Mouse (Mus musculus): ENCODE data around the gene Cdkn2d. TPM values are rescaled to one million over a fixed set of nuclear protein-coding genes. Genes with fewer than 3 reads are reported as not detected.

Gene Cdkn2d
- polyA plus RNA-seq, 2 experiments = 43.2 to 51.1 TPM

GRCm38 (mm10) chr9:21287571-21288402 lies 3.4 kb downstream of the Cdkn2d start, which contains the start of gene Kri1:
TSS of gene Kri1 (minus strand) at chr9:21287969.
- Histone ChIP-seq H3K27ac (replicated peaks; ENCODE audit: low read depth, low read length) (peak within 1 kb of the TSS; percentile 78), H3K36me3 (ENCODE audit: control insufficient read depth, insufficient read depth, low read length) (peaks cover 22% of the 10 kb centered on the region), H3K9ac (ENCODE audit: low read depth, low read length, severe bottlenecking) (peak within 1 kb of the TSS; percentile 67), H3K4me1 (ENCODE audit: control insufficient read depth, insufficient read depth, low read length) (peaks cover 29% of the 10 kb centered on the region), H3K4me2 (replicated peaks; ENCODE audit: low read depth, low read length, severe bottlenecking) (peak within 1 kb of the TSS; percentile 85), H3K4me3 (replicated peaks; ENCODE audit: low read length) (peak within 1 kb of the TSS; percentile 83), H3K27me3 (ENCODE audit: control insufficient read depth, insufficient read depth, low read length) (no peaks in the 10 kb centered on the region), H3K9me3 (ENCODE audit: control insufficient read depth, low read length) (no peaks in the 10 kb centered on the region)
- peak; percentile 72; the same call in 1 of the 2 replicates for TF ChIP-seq POLR2A (IDR thresholded peaks at IDR 0.05; ENCODE audit: borderline replicate concordance, extremely low read depth, insufficient read depth, insufficient read length)
- peak; percentile 71 for ATAC-seq (ENCODE audit: low FRiP score, low read depth)
- 1% methylated on average over 57 of the region's 59 CpGs for WGBS
- peak; percentile 99 for DNase-seq (ENCODE audit: low spot score)

DNA sequence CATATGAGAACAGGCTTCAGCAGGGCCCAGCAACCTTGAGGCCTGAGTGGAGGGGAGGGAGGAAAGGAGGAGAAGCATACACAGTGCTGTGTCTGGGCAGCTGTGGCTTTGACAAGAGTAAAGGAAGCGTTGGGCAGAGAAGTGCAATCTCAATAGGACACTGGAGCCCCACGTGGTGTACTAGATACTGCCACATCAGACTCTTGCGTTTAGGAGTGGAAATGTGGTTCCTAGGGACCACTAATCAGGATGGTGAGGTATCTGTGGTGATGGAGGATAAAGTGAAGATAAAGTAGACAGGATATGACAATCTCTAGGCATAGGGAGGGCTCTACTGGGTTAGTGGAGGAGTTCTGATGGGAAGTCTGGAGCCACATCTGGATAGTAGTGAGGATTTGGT lies 4.5 kb downstream of the Cdkn2d start:
- ATAC-seq (ENCODE audit: low FRiP score, low read depth) (no peak), DNase-seq (ENCODE audit: low spot score) (no peak)
- peaks cover 31% of the 10 kb centered on the region for H3K36me3 ChIP-seq (ENCODE audit: control insufficient read depth, insufficient read depth, low read length)
- H3K27ac ChIP-seq (replicated peaks; ENCODE audit: low read depth, low read length) = no peak overlapping the region
- H3K9me3 ChIP-seq (ENCODE audit: control insufficient read depth, low read length) = no peaks in the 10 kb centered on the region
- peak overlapping the region; percentile 83 for H3K4me3 ChIP-seq (replicated peaks; ENCODE audit: low read length)
- TF ChIP-seq POLR2A (IDR thresholded peaks at IDR 0.05; ENCODE audit: borderline replicate concordance, extremely low read depth, insufficient read depth, insufficient read length) = no peak
- peak overlapping the region; percentile 85 for H3K4me2 ChIP-seq (replicated peaks; ENCODE audit: low read depth, low read length, severe bottlenecking)
- H3K27me3 ChIP-seq (ENCODE audit: control insufficient read depth, insufficient read depth, low read length) = no peaks in the 10 kb centered on the region
- peak overlapping the region; percentile 67 for H3K9ac ChIP-seq (ENCODE audit: low read depth, low read length, severe bottlenecking)
- WGBS = 60% methylated on average over 3 of the region's 3 CpGs
- H3K4me1 ChIP-seq (ENCODE audit: control insufficient read depth, insufficient read depth, low read length) = peaks cover 29% of the 10 kb centered on the region

GRCm38 (mm10) chr9:21283994-21284393 lies 7.2 kb downstream of the Cdkn2d start:
- H3K27me3 ChIP-seq (ENCODE audit: control insufficient read depth, insufficient read depth, low read length) = no peaks in the 10 kb centered on the region
- peaks cover 59% of the 10 kb centered on the region for H3K36me3 ChIP-seq (ENCODE audit: control insufficient read depth, insufficient read depth, low read length)
- H3K4me1 ChIP-seq (ENCODE audit: control insufficient read depth, insufficient read depth, low read length) = peaks cover 16% of the 10 kb centered on the region
- no peak overlapping the region for H3K4me3 ChIP-seq (replicated peaks; ENCODE audit: low read length)
- no peak for DNase-seq (ENCODE audit: low spot score)
- H3K9me3 ChIP-seq (ENCODE audit: control insufficient read depth, low read length) = no peaks in the 10 kb centered on the region
- H3K4me2 ChIP-seq (replicated peaks; ENCODE audit: low read depth, low read length, severe bottlenecking) = no peak overlapping the region
- ATAC-seq (ENCODE audit: low FRiP score, low read depth) = no peak
- H3K27ac ChIP-seq (replicated peaks; ENCODE audit: low read depth, low read length) = no peak overlapping the region
- H3K9ac ChIP-seq (ENCODE audit: low read depth, low read length, severe bottlenecking) = no peak overlapping the region
- TF ChIP-seq POLR2A (IDR thresholded peaks at IDR 0.05; ENCODE audit: borderline replicate concordance, extremely low read depth, insufficient read depth, insufficient read length) = no peak
- WGBS = 82% methylated on average over 3 of the region's 3 CpGs

DNA sequence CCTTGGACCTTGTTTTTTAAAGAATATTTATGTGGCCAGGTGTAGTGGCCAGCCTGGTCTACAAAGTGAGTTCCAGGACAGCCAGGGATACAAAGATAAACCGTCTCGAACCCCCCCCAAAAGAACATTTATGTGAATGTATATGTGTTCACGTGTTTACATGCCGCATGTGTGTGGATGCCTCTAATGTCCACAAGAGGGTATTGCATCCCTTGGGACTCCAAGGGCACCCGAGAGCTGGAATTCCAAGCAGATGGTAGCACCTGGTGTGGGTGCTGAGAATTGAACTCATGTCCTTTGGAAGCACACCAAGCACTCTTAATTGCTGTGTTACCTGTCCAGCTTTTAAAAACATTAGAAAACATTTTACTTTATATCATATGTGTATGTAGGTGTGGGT lies 7.6 kb downstream of the Cdkn2d start:
- Histone ChIP-seq H3K4me2 (replicated peaks; ENCODE audit: low read depth, low read length, severe bottlenecking) (no peak overlapping the region), H3K36me3 (ENCODE audit: control insufficient read depth, insufficient read depth, low read length) (peaks cover 63% of the 10 kb centered on the region), H3K4me1 (ENCODE audit: control insufficient read depth, insufficient read depth, low read length) (peaks cover 12% of the 10 kb centered on the region), H3K27ac (replicated peaks; ENCODE audit: low read depth, low read length) (no peak overlapping the region), H3K9ac (ENCODE audit: low read depth, low read length, severe bottlenecking) (no peak overlapping the region), H3K27me3 (ENCODE audit: control insufficient read depth, insufficient read depth, low read length) (no peaks in the 10 kb centered on the region), H3K9me3 (ENCODE audit: control insufficient read depth, low read length) (no peaks in the 10 kb centered on the region), H3K4me3 (replicated peaks; ENCODE audit: low read length) (no peak overlapping the region)
- 93% methylated on average over 5 of the region's 5 CpGs for WGBS
- no peak for ATAC-seq (ENCODE audit: low FRiP score, low read depth)
- no peak for DNase-seq (ENCODE audit: low spot score)
- no peak for TF ChIP-seq POLR2A (IDR thresholded peaks at IDR 0.05; ENCODE audit: borderline replicate concordance, extremely low read depth, insufficient read depth, insufficient read length)

DNA sequence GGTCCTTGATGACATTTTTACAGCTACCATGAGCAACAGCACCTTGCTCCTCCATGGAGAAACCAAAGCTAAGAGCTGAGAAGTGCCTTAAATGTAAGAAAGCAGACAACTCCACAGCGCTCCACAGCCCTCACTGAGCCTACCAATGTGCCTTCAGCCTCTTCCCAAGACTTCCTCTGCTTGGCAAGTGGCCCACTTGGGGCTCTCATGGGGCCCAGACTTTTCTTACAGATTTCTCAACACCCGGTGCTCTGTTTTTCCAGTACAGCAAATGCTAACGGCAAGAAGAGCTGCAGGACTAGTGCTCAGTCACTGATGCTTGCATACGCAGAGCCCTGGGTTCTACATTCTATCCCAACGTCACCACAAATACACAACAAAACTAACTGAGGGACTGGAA lies 13.4 kb downstream of the Cdkn2d start:
- Histone ChIP-seq H3K4me2 (replicated peaks; ENCODE audit: low read depth, low read length, severe bottlenecking) (no peak overlapping the region), H3K27me3 (ENCODE audit: control insufficient read depth, insufficient read depth, low read length) (no peaks in the 10 kb centered on the region), H3K9me3 (ENCODE audit: control insufficient read depth, low read length) (no peaks in the 10 kb centered on the region), H3K27ac (replicated peaks; ENCODE audit: low read depth, low read length) (no peak overlapping the region), H3K36me3 (ENCODE audit: control insufficient read depth, insufficient read depth, low read length) (peaks cover 96% of the 10 kb centered on the region), H3K4me1 (ENCODE audit: control insufficient read depth, insufficient read depth, low read length) (no peaks in the 10 kb centered on the region), H3K9ac (ENCODE audit: low read depth, low read length, severe bottlenecking) (no peak overlapping the region), H3K4me3 (replicated peaks; ENCODE audit: low read length) (no peak overlapping the region)
- no peak for TF ChIP-seq POLR2A (IDR thresholded peaks at IDR 0.05; ENCODE audit: borderline replicate concordance, extremely low read depth, insufficient read depth, insufficient read length)
- ATAC-seq (ENCODE audit: low FRiP score, low read depth) = no peak
- no peak for DNase-seq (ENCODE audit: low spot score)
- 96% methylated on average over 5 of the region's 5 CpGs for WGBS
